Mouse (Mus musculus): ENCODE measurements around the gene Fstl3. TPM values are rescaled to one million over a fixed set of nuclear protein-coding genes. Genes with fewer than 3 reads are reported as not detected.
"Not testable (repeated sequence)": the region's sequence is repeated elsewhere in the genome, so short reads cannot be mapped to it uniquely, and the experiment has no call there.

Gene Fstl3
- polyA plus RNA-seq, 1 experiment from 2014 or later = 29.0 TPM

GRCm38 (mm10) chr10:79743650-79744365 is 33.3 kb upstream of the Fstl3 start:
- Histone ChIP-seq H3K27me3 (no peaks in the 10 kb centered on the region), H3K27ac (no peak overlapping the region), H3K4me1 (replicated peaks) (peaks cover 15% of the 10 kb centered on the region), H3K36me3 (peaks cover 45% of the 10 kb centered on the region), H3K9me3 (replicated peaks) (peaks cover 15% of the 10 kb centered on the region; the same call in 1 of the 2 replicates), H3K4me2 (no peak overlapping the region), H3K9ac (no peak overlapping the region), H3K4me3 (no peak overlapping the region)
- WGBS = 92% methylated on average over 15 of the region's 15 CpGs
- no peak for ATAC-seq (replicated peaks; ENCODE audit: insufficient number of reproducible peaks, insufficient read depth, low FRiP score, low read depth)

GRCm38 (mm10) chr10:79745411-79745810 is 31.7 kb upstream of the Fstl3 start:
- peaks cover 15% of the 10 kb centered on the region for H3K4me1 ChIP-seq (replicated peaks)
- peak overlapping the region; percentile 77 for H3K4me2 ChIP-seq
- no peaks in the 10 kb centered on the region for H3K27me3 ChIP-seq
- H3K4me3 ChIP-seq = peak overlapping the region; percentile 75
- H3K36me3 ChIP-seq = peaks cover 29% of the 10 kb centered on the region
- no peak overlapping the region for H3K27ac ChIP-seq
- 91% methylated on average over 3 of the region's 3 CpGs for WGBS
- H3K9me3 ChIP-seq (replicated peaks) = no peaks in the 10 kb centered on the region; the same call in 1 of the 2 replicates
- no peak for ATAC-seq (replicated peaks; ENCODE audit: insufficient number of reproducible peaks, insufficient read depth, low FRiP score, low read depth)
- no peak overlapping the region for H3K9ac ChIP-seq

GRCm38 (mm10) chr10:79745898-79746773 is 30.9 kb upstream of the Fstl3 start, which contains the start of gene Polrmt:
TSS of gene Polrmt (minus strand) at chr10:79746581.
- peak within 1 kb of the TSS; percentile 77 for H3K4me2 ChIP-seq
- H3K27ac ChIP-seq = peak within 1 kb of the TSS; percentile 48; the same call in 1 of the 2 replicates
- H3K27me3 ChIP-seq = no peaks in the 10 kb centered on the region
- peak within 1 kb of the TSS; percentile 72 for H3K9ac ChIP-seq
- peak; percentile 96 for ATAC-seq (replicated peaks; ENCODE audit: insufficient number of reproducible peaks, insufficient read depth, low FRiP score, low read depth)
- 3% methylated on average over 38 of the region's 38 CpGs for WGBS
- peak within 1 kb of the TSS; percentile 75 for H3K4me3 ChIP-seq
- peaks cover 15% of the 10 kb centered on the region for H3K4me1 ChIP-seq (replicated peaks)
- H3K9me3 ChIP-seq (replicated peaks) = no peaks in the 10 kb centered on the region
- H3K36me3 ChIP-seq = peaks cover 22% of the 10 kb centered on the region

GRCm38 (mm10) chr10:79746774-79747151 is 30.3 kb upstream of the Fstl3 start:
- peaks cover 15% of the 10 kb centered on the region for H3K4me1 ChIP-seq (replicated peaks)
- peak overlapping the region; percentile 61 for H3K4me2 ChIP-seq
- H3K9ac ChIP-seq = no peak overlapping the region
- H3K27me3 ChIP-seq = no peaks in the 10 kb centered on the region
- H3K27ac ChIP-seq = no peak overlapping the region; the same call in 1 of the 2 replicates
- peak overlapping the region; percentile 75 for H3K4me3 ChIP-seq
- H3K9me3 ChIP-seq (replicated peaks) = no peaks in the 10 kb centered on the region
- H3K36me3 ChIP-seq = peaks cover 16% of the 10 kb centered on the region
- peak; percentile 28; the same call in 1 of the 2 replicates for ATAC-seq (replicated peaks; ENCODE audit: insufficient number of reproducible peaks, insufficient read depth, low FRiP score, low read depth)
- WGBS = 21% methylated on average over 6 of the region's 6 CpGs

- H3K36me3 ChIP-seq = peaks cover under 1% of the 10 kb centered on the region; the same call in 1 of the 2 replicates
- H3K4me3 ChIP-seq = no peak overlapping the region
- no peak overlapping the region for H3K27ac ChIP-seq
- no peaks in the 10 kb centered on the region for H3K9me3 ChIP-seq (replicated peaks)
- H3K4me2 ChIP-seq = no peak overlapping the region
- H3K9ac ChIP-seq = no peak overlapping the region
- no peaks in the 10 kb centered on the region for H3K27me3 ChIP-seq
- no peak for ATAC-seq (replicated peaks; ENCODE audit: insufficient number of reproducible peaks, insufficient read depth, low FRiP score, low read depth)
- peaks cover 15% of the 10 kb centered on the region for H3K4me1 ChIP-seq (replicated peaks)
- 65% methylated on average over 6 of the region's 6 CpGs for WGBS
Observed at GRCm38 (mm10) chr10:79748496-79748895, 28.6 kb upstream of the Fstl3 start.

GRCm38 (mm10) chr10:79754856-79755516 is 22.1 kb upstream of the Fstl3 start, which contains the start of gene Fgf22:
TSS of gene Fgf22 (plus strand) at chr10:79755076.
- WGBS = 1% methylated on average over 36 of the region's 36 CpGs
- peak; percentile 71 for ATAC-seq (replicated peaks; ENCODE audit: insufficient number of reproducible peaks, insufficient read depth, low FRiP score, low read depth)
- peak within 1 kb of the TSS; percentile 76 for H3K4me2 ChIP-seq
- H3K9ac ChIP-seq = peak within 1 kb of the TSS; percentile 49
- peaks cover 22% of the 10 kb centered on the region for H3K36me3 ChIP-seq
- H3K4me3 ChIP-seq = peak within 1 kb of the TSS; percentile 40
- H3K4me1 ChIP-seq (replicated peaks) = peaks cover 8% of the 10 kb centered on the region
- H3K27ac ChIP-seq = no peak within 1 kb of the TSS
- no peaks in the 10 kb centered on the region for H3K27me3 ChIP-seq
- no peaks in the 10 kb centered on the region for H3K9me3 ChIP-seq (replicated peaks)

GRCm38 (mm10) chr10:79755854-79756253 is 21.2 kb upstream of the Fstl3 start:
- ATAC-seq (replicated peaks; ENCODE audit: insufficient number of reproducible peaks, insufficient read depth, low FRiP score, low read depth) = no peak
- Histone ChIP-seq H3K4me2 (no peak overlapping the region), H3K4me1 (replicated peaks) (peaks cover 8% of the 10 kb centered on the region), H3K9me3 (replicated peaks) (no peaks in the 10 kb centered on the region), H3K36me3 (peaks cover 31% of the 10 kb centered on the region), H3K9ac (no peak overlapping the region), H3K27ac (no peak overlapping the region), H3K4me3 (no peak overlapping the region), H3K27me3 (no peaks in the 10 kb centered on the region)
- 88% methylated on average over 3 of the region's 3 CpGs for WGBS

- Histone ChIP-seq H3K36me3 (peaks cover 39% of the 10 kb centered on the region), H3K27ac (no peak overlapping the region), H3K4me2 (no peak overlapping the region), H3K27me3 (no peaks in the 10 kb centered on the region), H3K4me1 (replicated peaks) (peaks cover 8% of the 10 kb centered on the region), H3K9ac (no peak overlapping the region), H3K9me3 (replicated peaks) (no peaks in the 10 kb centered on the region), H3K4me3 (no peak overlapping the region)
- ATAC-seq (replicated peaks; ENCODE audit: insufficient number of reproducible peaks, insufficient read depth, low FRiP score, low read depth) = no peak
- WGBS = 86% methylated on average over 24 of the region's 24 CpGs
Observed at GRCm38 (mm10) chr10:79756660-79757059, 20.4 kb upstream of the Fstl3 start.

- H3K4me3 ChIP-seq; H3K27ac ChIP-seq; H3K9ac ChIP-seq; H3K27me3 ChIP-seq; ATAC-seq (replicated peaks; ENCODE audit: insufficient number of reproducible peaks, insufficient read depth, low FRiP score, low read depth); H3K4me2 ChIP-seq; H3K9me3 ChIP-seq (replicated peaks): not testable (repeated sequence)
- Histone ChIP-seq H3K4me1 (replicated peaks) (peaks cover 27% of the 10 kb centered on the region), H3K36me3 (peaks cover 44% of the 10 kb centered on the region)
- WGBS = 91% methylated on average over 1 of the region's 1 CpGs
Observed at GRCm38 (mm10) chr10:79759675-79760074, 17.4 kb upstream of the Fstl3 start.

GRCm38 (mm10) chr10:79760603-79761143 is 16.4 kb upstream of the Fstl3 start:
- peaks cover 44% of the 10 kb centered on the region for H3K36me3 ChIP-seq
- peaks cover 30% of the 10 kb centered on the region for H3K4me1 ChIP-seq (replicated peaks)
- no peaks in the 10 kb centered on the region for H3K27me3 ChIP-seq
- no peak overlapping the region for H3K9ac ChIP-seq
- H3K4me3 ChIP-seq = no peak overlapping the region
- ATAC-seq (replicated peaks; ENCODE audit: insufficient number of reproducible peaks, insufficient read depth, low FRiP score, low read depth) = no peak
- no peak overlapping the region for H3K27ac ChIP-seq
- 87% methylated on average over 11 of the region's 11 CpGs for WGBS
- H3K4me2 ChIP-seq = no peak overlapping the region
- no peaks in the 10 kb centered on the region for H3K9me3 ChIP-seq (replicated peaks)
